Mouse (Mus musculus) neural tube, embryonic 12.5 days (tissue): ENCODE results near the gene Lsm10. TPM values are rescaled to one million over a fixed set of nuclear protein-coding genes. Genes with fewer than 3 reads are reported as not detected.
A peak's percentile ranks its signal among the peaks of the same experiment; 100 is the strongest.

Experiments used
- ATAC-seq: fragments of 200-750 bp; cut with Nextera tagmentation; 2 replicates; pipeline ENCODE4 v1.8.0; 2017; ENCODE audit warnings: low read depth, mild to moderate bottlenecking, moderate TSS enrichment, moderate library complexity; ENCODE audit not compliant: low FRiP score
- H3K27ac ChIP-seq: fragments of 300-500 bp; sonication (generic); 2 replicates; pipeline ENCODE4 v1.5.1; 2016
- H3K27me3 ChIP-seq: fragments of 300-500 bp; sonication (generic); replicated peaks from 2 replicates; pipeline ENCODE4 v1.6.1; 2016; ENCODE audit warnings: mild to moderate bottlenecking
- H3K36me3 ChIP-seq: fragments of 300-500 bp; sonication (generic); 2 replicates; pipeline ENCODE4 v1.6.1; 2016; ENCODE audit warnings: mild to moderate bottlenecking
- H3K4me1 ChIP-seq: fragments of 300-500 bp; sonication (generic); 2 replicates; pipeline ENCODE4 v1.6.1; 2016
- H3K4me2 ChIP-seq: fragments of 300-500 bp; sonication (generic); replicated peaks from 2 replicates; pipeline ENCODE4 v1.6.1; 2016; ENCODE audit warnings: mild to moderate bottlenecking
- H3K4me3 ChIP-seq: fragments of 300-500 bp; sonication (generic); 2 replicates; pipeline ENCODE4 v1.5.1; 2016
- H3K9ac ChIP-seq: fragments of 300-500 bp; sonication (generic); 2 replicates; pipeline ENCODE4 v1.6.1; 2016; ENCODE audit warnings: mild to moderate bottlenecking
- H3K9me3 ChIP-seq: fragments of 300-500 bp; sonication (generic); 2 replicates; pipeline ENCODE4 v1.6.1; 2016; ENCODE audit warnings: mild to moderate bottlenecking
- WGBS: fragments of 180-500 bp; shearing (Covaris S2); methylation state at CpG from one replicate; pipeline ENCODE4 v1.1.7; 2016; 5-methylcytosine and 5-hydroxymethylcytosine counted together
- polyA plus RNA-seq: library from polyadenylated mRNA; unstranded; fragments of >200 nt; fragmentation: Nextera tagmentation; extraction: Ambion mirVana; gene quantifications from 2 replicates; pipeline ENCODE4 v1.2.1, GENCODE M21; 2016

Lsm10 gene
- polyA plus RNA-seq, 1 experiment from 2014 or later, result 38.9 TPM

- Histone ChIP-seq H3K9me3 (no peaks in the 10 kb centered on the region), H3K27ac (no peak overlapping the region), H3K36me3 (peaks cover 8% of the 10 kb centered on the region; the same call in 1 of the 2 replicates), H3K27me3 (no peaks in the 10 kb centered on the region), H3K4me3 (no peak overlapping the region), H3K4me1 (peaks cover 36% of the 10 kb centered on the region), H3K9ac (no peak overlapping the region), H3K4me2 (peak overlapping the region; percentile 96)
- WGBS, result 37% methylated on average over 7 of the region's 7 CpGs
- no peak for ATAC-seq
Measured at GRCm38 (mm10) chr4:126102061-126102841, 5.8 kb downstream of the Lsm10 start.

- Histone ChIP-seq H3K36me3 (peaks cover 8% of the 10 kb centered on the region; the same call in 1 of the 2 replicates), H3K9ac (peak overlapping the region; percentile 56), H3K4me2 (peak overlapping the region; percentile 96), H3K4me1 (peaks cover 38% of the 10 kb centered on the region), H3K27me3 (no peaks in the 10 kb centered on the region), H3K27ac (peak overlapping the region; percentile 62), H3K4me3 (peak overlapping the region; percentile 95), H3K9me3 (no peaks in the 10 kb centered on the region)
- peak; percentile 60 for ATAC-seq
- 2% methylated on average over 15 of the region's 15 CpGs for WGBS
Measured at GRCm38 (mm10) chr4:126103057-126103581, 6.7 kb downstream of the Lsm10 start.

GRCm38 (mm10) chr4:126103590-126104068 lies 7.2 kb downstream of the Lsm10 start, which contains the start of gene Stk40:
Stk40 (plus strand) TSS chr4:126103957.
- H3K9me3 ChIP-seq, result no peaks in the 10 kb centered on the region
- H3K4me2 ChIP-seq, result peak within 1 kb of the TSS; percentile 96
- peak within 1 kb of the TSS; percentile 62 for H3K27ac ChIP-seq
- no peaks in the 10 kb centered on the region for H3K27me3 ChIP-seq
- under 1% methylated on average over 28 of the region's 34 CpGs for WGBS
- H3K4me1 ChIP-seq, result peaks cover 40% of the 10 kb centered on the region
- peak within 1 kb of the TSS; percentile 90 for H3K9ac ChIP-seq
- peak; percentile 97 for ATAC-seq
- H3K4me3 ChIP-seq, result peak within 1 kb of the TSS; percentile 95
- H3K36me3 ChIP-seq, result peaks cover 2% of the 10 kb centered on the region; the same call in 1 of the 2 replicates

GRCm38 (mm10) chr4:126104261-126105075 lies 8.0 kb downstream of the Lsm10 start:
- H3K36me3 ChIP-seq, result no peaks in the 10 kb centered on the region; the same call in 1 of the 2 replicates
- H3K4me2 ChIP-seq, result peak overlapping the region; percentile 96
- no peaks in the 10 kb centered on the region for H3K9me3 ChIP-seq
- peak overlapping the region; percentile 95 for H3K4me3 ChIP-seq
- ATAC-seq, result peak; percentile 34
- 2% methylated on average over 34 of the region's 34 CpGs for WGBS
- no peak overlapping the region for H3K27ac ChIP-seq
- peaks cover 46% of the 10 kb centered on the region for H3K4me1 ChIP-seq
- H3K27me3 ChIP-seq, result no peaks in the 10 kb centered on the region
- H3K9ac ChIP-seq, result peak overlapping the region; percentile 90

GRCm38 (mm10) chr4:126105131-126105783 lies 8.8 kb downstream of the Lsm10 start:
- Histone ChIP-seq H3K27ac (no peak overlapping the region), H3K4me1 (peaks cover 52% of the 10 kb centered on the region), H3K9ac (peak overlapping the region; percentile 90; the same call in 1 of the 2 replicates), H3K9me3 (no peaks in the 10 kb centered on the region), H3K4me2 (peak overlapping the region; percentile 96), H3K36me3 (no peaks in the 10 kb centered on the region), H3K27me3 (no peaks in the 10 kb centered on the region), H3K4me3 (no peak overlapping the region)
- WGBS, result 55% methylated on average over 7 of the region's 7 CpGs
- no peak for ATAC-seq

GRCm38 (mm10) chr4:126108061-126108740 lies 11.8 kb downstream of the Lsm10 start:
- no peak overlapping the region for H3K4me3 ChIP-seq
- H3K36me3 ChIP-seq, result no peaks in the 10 kb centered on the region
- no peaks in the 10 kb centered on the region for H3K9me3 ChIP-seq
- H3K4me2 ChIP-seq, result no peak overlapping the region
- no peak for ATAC-seq
- 67% methylated on average over 8 of the region's 8 CpGs for WGBS
- H3K4me1 ChIP-seq, result peaks cover 53% of the 10 kb centered on the region
- H3K9ac ChIP-seq, result 0 out of 2 replicates have a peak overlapping the region, but pooled peaks have one; percentile 6
- no peaks in the 10 kb centered on the region for H3K27me3 ChIP-seq
- H3K27ac ChIP-seq, result no peak overlapping the region

- Histone ChIP-seq H3K36me3 (no peaks in the 10 kb centered on the region), H3K9me3 (no peaks in the 10 kb centered on the region), H3K4me1 (peaks cover 53% of the 10 kb centered on the region), H3K9ac (0 out of 2 replicates have a peak overlapping the region, but pooled peaks have one; percentile 33), H3K27ac (0 out of 2 replicates have a peak overlapping the region, but pooled peaks have one; percentile 50), H3K4me3 (no peak overlapping the region), H3K27me3 (no peaks in the 10 kb centered on the region), H3K4me2 (peak overlapping the region; percentile 36; the same call in 1 of the 2 replicates)
- 77% methylated on average over 10 of the region's 10 CpGs for WGBS
- no peak for ATAC-seq
Measured at GRCm38 (mm10) chr4:126109613-126110373, 13.4 kb downstream of the Lsm10 start.

GRCm38 (mm10) chr4:126110374-126111152 lies 14.1 kb downstream of the Lsm10 start:
- H3K4me1 ChIP-seq, result peaks cover 46% of the 10 kb centered on the region
- no peak overlapping the region for H3K4me3 ChIP-seq
- H3K9ac ChIP-seq, result peak overlapping the region; percentile 33; the same call in 1 of the 2 replicates
- H3K27me3 ChIP-seq, result no peaks in the 10 kb centered on the region
- peak overlapping the region; percentile 36 for H3K4me2 ChIP-seq
- peak; percentile 25; the same call in 1 of the 2 replicates for ATAC-seq
- peak overlapping the region; percentile 50 for H3K27ac ChIP-seq
- no peaks in the 10 kb centered on the region for H3K36me3 ChIP-seq
- no peaks in the 10 kb centered on the region for H3K9me3 ChIP-seq
- WGBS, result 15% methylated on average over 12 of the region's 12 CpGs

- peak overlapping the region; percentile 36 for H3K4me2 ChIP-seq
- H3K9me3 ChIP-seq, result no peaks in the 10 kb centered on the region
- H3K9ac ChIP-seq, result peak overlapping the region; percentile 33; the same call in 1 of the 2 replicates
- no peak overlapping the region for H3K4me3 ChIP-seq
- 25% methylated on average over 7 of the region's 7 CpGs for WGBS
- ATAC-seq, result no peak
- H3K27me3 ChIP-seq, result no peaks in the 10 kb centered on the region
- peak overlapping the region; percentile 50 for H3K27ac ChIP-seq
- no peaks in the 10 kb centered on the region for H3K36me3 ChIP-seq
- peaks cover 48% of the 10 kb centered on the region for H3K4me1 ChIP-seq
Measured at GRCm38 (mm10) chr4:126111153-126111549, 14.7 kb downstream of the Lsm10 start.

- no peak overlapping the region for H3K9ac ChIP-seq
- 78% methylated on average over 4 of the region's 4 CpGs for WGBS
- H3K9me3 ChIP-seq, result no peaks in the 10 kb centered on the region
- H3K4me1 ChIP-seq, result peaks cover 40% of the 10 kb centered on the region
- H3K36me3 ChIP-seq, result peaks cover 6% of the 10 kb centered on the region
- no peak overlapping the region for H3K4me3 ChIP-seq
- no peak overlapping the region for H3K27ac ChIP-seq
- no peaks in the 10 kb centered on the region for H3K27me3 ChIP-seq
- no peak for ATAC-seq
- no peak overlapping the region for H3K4me2 ChIP-seq
Measured at GRCm38 (mm10) chr4:126113243-126113642, 16.8 kb downstream of the Lsm10 start.
